Mouse (Mus musculus) embryonic facial prominence, embryonic 13.5 days (tissue): ENCODE measurements around the gene Gm4303. TPM values are rescaled to one million over a fixed set of nuclear protein-coding genes. Genes with fewer than 3 reads are reported as not detected.
"Not testable (repeated sequence)": the region's sequence is repeated elsewhere in the genome, so short reads cannot be mapped to it uniquely, and the experiment has no call there.

Experiments
- ATAC-seq: fragments of 200-750 bp; cut with Nextera tagmentation; 2 replicates; pipeline ENCODE4 v1.8.0; 2017; ENCODE audit warnings: low read depth; ENCODE audit not compliant: insufficient number of reproducible peaks, insufficient read depth, low FRiP score, low TSS enrichment
- H3K27ac ChIP-seq: fragments of 300-500 bp; sonication (generic); 2 replicates; pipeline ENCODE4 v1.5.1; 2015; ENCODE audit warnings: moderate library complexity, mild to moderate bottlenecking, inconsistent platforms
- H3K27me3 ChIP-seq: fragments of 300-500 bp; sonication (generic); 2 replicates; pipeline ENCODE4 v1.6.1; 2015; ENCODE audit warnings: mild to moderate bottlenecking, inconsistent platforms
- H3K36me3 ChIP-seq: fragments of 300-500 bp; sonication (generic); 2 replicates; pipeline ENCODE4 v1.6.1; 2015; ENCODE audit warnings: mild to moderate bottlenecking, inconsistent platforms
- H3K4me1 ChIP-seq: fragments of 300-500 bp; sonication (generic); 2 replicates; pipeline ENCODE4 v1.6.1; 2015; ENCODE audit warnings: inconsistent platforms
- H3K4me2 ChIP-seq: fragments of 300-500 bp; sonication (generic); 2 replicates; pipeline ENCODE4 v1.6.1; 2015; ENCODE audit warnings: moderate library complexity, mild to moderate bottlenecking, inconsistent platforms
- H3K4me3 ChIP-seq: fragments of 300-500 bp; sonication (generic); 2 replicates; pipeline ENCODE4 v1.5.1; 2015; ENCODE audit warnings: mild to moderate bottlenecking, inconsistent platforms
- H3K9ac ChIP-seq: fragments of 300-500 bp; sonication (generic); 2 replicates; pipeline ENCODE4 v1.6.1; 2015; ENCODE audit warnings: mild to moderate bottlenecking, inconsistent platforms
- H3K9me3 ChIP-seq: fragments of 300-500 bp; sonication (generic); 2 replicates; pipeline ENCODE4 v1.6.1; 2016; ENCODE audit warnings: inconsistent platforms
- WGBS: fragments of 180-500 bp; shearing (Covaris S2); methylation state at CpG from one replicate; pipeline ENCODE4 v1.1.7; 2015; ENCODE audit warnings: mixed read lengths; 5-methylcytosine and 5-hydroxymethylcytosine counted together
- polyA plus RNA-seq: library from polyadenylated mRNA; unstranded; fragments of >200 nt; fragmentation: Nextera tagmentation; extraction: Ambion mirVana; gene quantifications from 2 replicates; pipeline ENCODE4 v1.2.1, GENCODE M21; 2015

Gm4303 gene
- polyA plus RNA-seq = not detected in 2 replicates

DNA sequence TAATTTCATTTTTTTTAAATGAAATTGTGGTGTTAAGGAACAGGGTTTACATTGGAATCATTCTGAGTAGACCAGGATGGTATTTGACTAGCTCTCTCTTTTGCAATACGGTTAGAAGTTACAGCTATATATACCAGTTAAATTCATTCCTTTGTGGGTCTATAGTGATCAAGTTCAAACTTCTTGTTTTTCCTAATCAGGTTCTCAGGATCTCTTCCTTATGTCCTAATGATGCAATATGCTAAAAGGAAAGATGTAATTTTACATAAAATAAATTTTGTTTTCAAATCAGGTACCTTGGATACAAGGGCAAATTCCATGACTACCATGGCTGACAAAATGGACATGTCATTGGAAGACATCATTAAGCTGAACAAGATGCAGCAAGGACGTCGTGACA lies at the start of gene Gm4303:
TSS of gene Gm4303 (plus strand) at position 301 of the 400 bp plus-strand sequence.
- no CpG with 5 or more reads among the region's 3 CpGs for WGBS
- H3K27ac ChIP-seq, H3K4me2 ChIP-seq, H3K9me3 ChIP-seq, ATAC-seq, H3K4me3 ChIP-seq, H3K4me1 ChIP-seq, H3K27me3 ChIP-seq, H3K36me3 ChIP-seq, H3K9ac ChIP-seq: not testable (repeated sequence)

DNA sequence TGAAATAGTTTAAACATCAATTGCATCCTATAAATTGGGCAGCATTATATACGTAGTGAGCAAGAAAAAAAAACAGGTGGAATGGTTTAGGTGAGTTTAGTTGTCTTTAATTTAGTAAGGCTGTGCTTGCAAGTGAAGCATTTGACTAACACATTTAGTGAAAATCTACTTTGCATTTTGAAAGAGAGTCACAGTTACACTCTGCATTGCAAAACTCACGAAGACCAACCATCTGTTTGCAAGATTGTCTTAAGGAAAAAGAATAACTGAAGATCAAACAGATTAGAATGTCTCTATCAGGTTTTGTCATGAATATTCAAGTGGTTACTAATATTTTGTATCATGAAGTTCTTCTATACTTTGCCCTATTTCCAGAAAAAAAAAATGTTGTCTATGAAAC lies 49.7 kb upstream of the Gm4303 start:
- Histone ChIP-seq H3K9me3 (no peaks in the 10 kb centered on the region), H3K9ac (no peak overlapping the region), H3K4me2 (no peak overlapping the region), H3K27me3 (no peaks in the 10 kb centered on the region), H3K4me1 (no peaks in the 10 kb centered on the region), H3K36me3 (no peaks in the 10 kb centered on the region), H3K27ac (no peak overlapping the region), H3K4me3 (no peak overlapping the region)
- 74% methylated on average over 2 of the region's 2 CpGs for WGBS
- ATAC-seq = no peak

DNA sequence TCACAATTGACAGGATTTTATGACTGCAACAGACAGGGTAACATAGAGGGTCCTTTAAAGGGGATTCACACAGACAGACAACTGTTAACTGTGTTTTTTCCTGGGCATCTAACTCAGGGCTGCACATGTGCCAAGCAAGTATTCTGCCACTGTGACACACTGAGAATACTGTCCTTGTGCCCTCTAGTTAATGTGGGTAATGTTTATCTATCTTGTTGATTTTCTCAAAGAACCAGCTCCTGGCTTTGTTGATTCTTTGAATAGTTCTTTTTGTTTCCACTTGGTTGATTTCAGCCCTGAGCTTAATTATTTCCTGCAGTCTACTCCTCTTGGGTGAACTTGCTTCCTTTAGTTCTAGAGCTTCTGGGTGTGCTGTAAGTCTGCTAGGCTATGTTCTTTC lies 45.7 kb upstream of the Gm4303 start:
- H3K36me3 ChIP-seq, H3K9me3 ChIP-seq, H3K27me3 ChIP-seq, H3K4me2 ChIP-seq, H3K4me3 ChIP-seq, H3K4me1 ChIP-seq, H3K9ac ChIP-seq, ATAC-seq, H3K27ac ChIP-seq: not testable (repeated sequence)

DNA sequence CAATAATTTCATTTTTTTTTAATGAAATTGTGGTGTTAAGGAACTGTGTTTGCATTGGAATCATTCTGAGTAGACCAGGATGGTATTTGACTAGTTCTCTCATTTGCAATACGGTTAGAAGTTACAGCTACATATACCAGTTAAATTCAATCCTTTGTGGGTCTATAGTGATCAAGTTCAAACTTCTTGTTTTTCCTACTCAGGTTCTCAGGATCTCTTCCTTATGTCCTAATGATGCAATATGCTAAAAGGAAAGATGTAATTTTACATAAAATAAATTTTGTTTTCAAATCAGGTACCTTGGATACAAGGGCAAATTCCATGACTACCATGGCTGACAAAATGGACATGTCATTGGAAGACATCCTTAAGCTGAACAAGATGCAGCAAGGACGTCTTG lies 10.4 kb upstream of the Gm4303 start, which contains the start of gene Gm4301:
TSS of gene Gm4301 (plus strand) at position 301 of the 400 bp plus-strand sequence.
- WGBS = no CpG with 5 or more reads among the region's 2 CpGs
- H3K27ac ChIP-seq, H3K4me3 ChIP-seq, H3K27me3 ChIP-seq, H3K4me1 ChIP-seq, H3K4me2 ChIP-seq, H3K36me3 ChIP-seq, H3K9ac ChIP-seq, H3K9me3 ChIP-seq, ATAC-seq: not testable (repeated sequence)

DNA sequence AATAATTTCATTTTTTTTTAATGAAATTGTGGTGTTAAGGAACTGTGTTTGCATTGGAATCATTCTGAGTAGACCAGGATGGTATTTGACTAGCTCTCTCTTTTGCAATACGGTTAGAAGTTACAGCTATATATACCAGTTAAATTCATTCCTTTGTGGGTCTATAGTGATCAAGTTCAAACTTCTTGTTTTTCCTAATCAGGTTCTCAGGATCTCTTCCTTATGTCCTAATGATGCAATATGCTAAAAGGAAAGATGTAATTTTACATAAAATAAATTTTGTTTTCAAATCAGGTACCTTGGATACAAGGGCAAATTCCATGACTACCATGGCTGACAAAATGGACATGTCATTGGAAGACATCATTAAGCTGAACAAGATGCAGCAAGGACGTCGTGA lies 5.2 kb upstream of the Gm4303 start, which contains the start of gene Gm4302:
TSS of gene Gm4302 (plus strand) at position 301 of the 400 bp plus-strand sequence.
- H3K27me3 ChIP-seq, H3K4me2 ChIP-seq: not testable (repeated sequence)
- WGBS = no CpG with 5 or more reads among the region's 3 CpGs

DNA sequence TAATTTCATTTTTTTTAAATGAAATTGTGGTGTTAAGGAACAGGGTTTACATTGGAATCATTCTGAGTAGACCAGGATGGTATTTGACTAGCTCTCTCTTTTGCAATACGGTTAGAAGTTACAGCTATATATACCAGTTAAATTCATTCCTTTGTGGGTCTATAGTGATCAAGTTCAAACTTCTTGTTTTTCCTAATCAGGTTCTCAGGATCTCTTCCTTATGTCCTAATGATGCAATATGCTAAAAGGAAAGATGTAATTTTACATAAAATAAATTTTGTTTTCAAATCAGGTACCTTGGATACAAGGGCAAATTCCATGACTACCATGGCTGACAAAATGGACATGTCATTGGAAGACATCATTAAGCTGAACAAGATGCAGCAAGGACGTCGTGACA lies 5.0 kb downstream of the Gm4303 start, which contains the start of gene Gm4305:
TSS of gene Gm4305 (plus strand) at position 301 of the 400 bp plus-strand sequence.
- ATAC-seq, H3K9me3 ChIP-seq: not testable (repeated sequence)

More for the DNA sequence above, 5.2 kb upstream of the Gm4303 start, which contains the start of gene Gm4302:
- H3K4me3 ChIP-seq, ATAC-seq, H3K27ac ChIP-seq, H3K36me3 ChIP-seq, H3K9ac ChIP-seq, H3K4me1 ChIP-seq, H3K9me3 ChIP-seq: not testable (repeated sequence)

DNA sequence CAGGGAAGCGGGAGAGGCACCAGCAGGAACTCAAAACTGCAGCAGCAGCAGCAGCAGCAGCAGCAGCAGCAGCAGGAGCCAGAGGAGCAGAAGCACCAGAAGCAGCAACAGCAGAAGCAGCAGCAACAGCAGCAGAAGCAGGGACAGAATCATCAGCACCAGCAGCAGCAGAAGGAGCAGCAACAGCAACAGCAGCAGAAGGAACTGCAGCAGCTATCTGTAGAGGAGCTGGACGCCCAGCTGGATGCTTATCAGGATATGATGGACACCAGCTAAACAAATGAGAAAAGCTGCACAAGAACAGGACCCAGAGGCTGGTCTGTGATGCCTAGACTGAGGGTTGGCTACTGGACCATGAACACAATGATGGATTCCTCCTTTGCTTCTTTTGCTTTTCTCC lies 11.1 kb downstream of the Gm4303 start:
- WGBS = 73% methylated on average over 2 of the region's 2 CpGs
- H3K36me3 ChIP-seq, H3K27me3 ChIP-seq, H3K4me2 ChIP-seq, H3K27ac ChIP-seq, H3K4me1 ChIP-seq, H3K9ac ChIP-seq, ATAC-seq, H3K9me3 ChIP-seq, H3K4me3 ChIP-seq: not testable (repeated sequence)

More for the DNA sequence above, 5.0 kb downstream of the Gm4303 start, which contains the start of gene Gm4305:
- not testable (repeated sequence) for H3K27ac ChIP-seq, H3K9ac ChIP-seq, H3K4me2 ChIP-seq, H3K36me3 ChIP-seq, H3K4me3 ChIP-seq, H3K4me1 ChIP-seq, H3K27me3 ChIP-seq
- no CpG with 5 or more reads among the region's 3 CpGs for WGBS

DNA sequence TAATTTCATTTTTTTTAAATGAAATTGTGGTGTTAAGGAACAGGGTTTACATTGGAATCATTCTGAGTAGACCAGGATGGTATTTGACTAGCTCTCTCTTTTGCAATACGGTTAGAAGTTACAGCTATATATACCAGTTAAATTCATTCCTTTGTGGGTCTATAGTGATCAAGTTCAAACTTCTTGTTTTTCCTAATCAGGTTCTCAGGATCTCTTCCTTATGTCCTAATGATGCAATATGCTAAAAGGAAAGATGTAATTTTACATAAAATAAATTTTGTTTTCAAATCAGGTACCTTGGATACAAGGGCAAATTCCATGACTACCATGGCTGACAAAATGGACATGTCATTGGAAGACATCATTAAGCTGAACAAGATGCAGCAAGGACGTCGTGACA lies 15.3 kb downstream of the Gm4303 start, which contains the start of gene Gm4307:
TSS of gene Gm4307 (plus strand) at position 301 of the 400 bp plus-strand sequence.
- H3K36me3 ChIP-seq, H3K4me2 ChIP-seq, H3K9ac ChIP-seq, H3K4me1 ChIP-seq, H3K4me3 ChIP-seq, H3K27ac ChIP-seq, H3K27me3 ChIP-seq, ATAC-seq, H3K9me3 ChIP-seq: not testable (repeated sequence)
- WGBS = no CpG with 5 or more reads among the region's 3 CpGs

DNA sequence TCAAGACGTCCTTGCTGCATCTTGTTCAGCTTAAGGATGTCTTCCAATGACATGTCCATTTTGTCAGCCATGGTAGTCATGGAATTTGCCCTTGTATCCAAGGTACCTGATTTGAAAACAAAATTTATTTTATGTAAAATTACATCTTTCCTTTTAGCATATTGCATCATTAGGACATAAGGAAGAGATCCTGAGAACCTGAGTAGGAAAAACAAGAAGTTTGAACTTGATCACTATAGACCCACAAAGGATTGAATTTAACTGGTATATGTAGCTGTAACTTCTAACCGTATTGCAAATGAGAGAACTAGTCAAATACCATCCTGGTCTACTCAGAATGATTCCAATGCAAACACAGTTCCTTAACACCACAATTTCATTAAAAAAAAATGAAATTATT lies 36.7 kb downstream of the Gm4303 start, which contains the start of gene Gm4312:
TSS of gene Gm4312 (minus strand) at position 101 of the 400 bp plus-strand sequence.
- H3K27ac ChIP-seq, ATAC-seq: not testable (repeated sequence)
- no CpG with 5 or more reads among the region's 2 CpGs for WGBS

More for the DNA sequence above, 36.7 kb downstream of the Gm4303 start, which contains the start of gene Gm4312:
- H3K4me2 ChIP-seq, H3K4me3 ChIP-seq, H3K4me1 ChIP-seq, H3K27me3 ChIP-seq, H3K9me3 ChIP-seq, H3K9ac ChIP-seq, H3K36me3 ChIP-seq: not testable (repeated sequence)

Other genes starting within 250 kb of the Gm4303 start
- gene Gm4301, start 10.3 kb upstream of the Gm4303 start, polyA plus RNA-seq = not detected in 2 replicates
- gene Gm4302, start 5.1 kb upstream of the Gm4303 start, polyA plus RNA-seq = not detected in 2 replicates
- gene Gm4305, start 5.1 kb downstream of the Gm4303 start, polyA plus RNA-seq = not detected in 2 replicates
- gene Gm4307, start 15.4 kb downstream of the Gm4303 start, polyA plus RNA-seq = not detected in 2 replicates
- not detected in 2 replicates for gene Gm4312, start 36.6 kb downstream of the Gm4303 start, polyA plus RNA-seq
- gene Tmtc3, start 141.4 kb downstream of the Gm4303 start, polyA plus RNA-seq = 22.4 and 23.4 TPM in 2 replicates
- 7.6 TPM in 2 replicates for gene Cep290, start 141.6 kb downstream of the Gm4303 start, polyA plus RNA-seq
- 8.2 and 8.8 TPM in 2 replicates for gene 4930430F08Rik, start 244.5 kb downstream of the Gm4303 start, polyA plus RNA-seq
- not detected in 2 replicates for gene 1700017N19Rik, start 244.5 kb downstream of the Gm4303 start, polyA plus RNA-seq